Mouse (Mus musculus) heart, adult 18-20 months (tissue): ENCODE data around the gene Atrnl1. TPM values are rescaled to one million over a fixed set of nuclear protein-coding genes. Genes with fewer than 3 reads are reported as not detected.
A peak's percentile ranks its signal among the peaks of the same experiment; 100 is the strongest.

ENCODE experiments used
- DNase-seq, 2 experiments: peaks; one replicate each; pipeline ENCODE4 v3.0.0; 2021 to 2022; ENCODE audit warnings: mixed read lengths in 1 of 2
- total RNA-seq, 2 experiments: library from RNA; stranded (reverse); gene quantifications; 2 replicates each; pipeline ENCODE4 v1.2.3; 2021

Gene Atrnl1
- total RNA-seq, 2 experiments from 2014 or later = 12.9 to 15.9 TPM

DNA sequence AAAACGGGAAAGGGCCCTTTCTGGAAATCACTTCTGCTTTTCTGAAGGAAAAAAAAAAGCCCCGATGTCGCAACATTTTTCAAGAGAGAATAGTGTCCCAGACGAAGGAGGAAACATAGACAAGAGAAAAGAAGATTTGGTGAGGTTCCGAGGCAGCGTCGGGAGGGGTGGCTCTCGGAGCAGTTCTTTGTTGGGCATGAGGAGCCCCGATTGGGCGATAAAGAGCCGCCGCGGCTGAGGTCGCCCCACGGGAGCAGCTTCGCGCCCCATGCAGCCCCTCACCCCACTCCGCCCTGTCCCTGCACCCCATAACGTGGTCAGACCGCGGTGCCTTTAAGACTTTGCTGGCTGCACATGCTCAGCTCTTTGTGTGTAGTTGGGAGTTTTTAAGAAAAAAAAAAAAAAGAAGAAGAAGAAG lies 767 bp upstream of the Atrnl1 start:
- DNase-seq = no peak

DNA sequence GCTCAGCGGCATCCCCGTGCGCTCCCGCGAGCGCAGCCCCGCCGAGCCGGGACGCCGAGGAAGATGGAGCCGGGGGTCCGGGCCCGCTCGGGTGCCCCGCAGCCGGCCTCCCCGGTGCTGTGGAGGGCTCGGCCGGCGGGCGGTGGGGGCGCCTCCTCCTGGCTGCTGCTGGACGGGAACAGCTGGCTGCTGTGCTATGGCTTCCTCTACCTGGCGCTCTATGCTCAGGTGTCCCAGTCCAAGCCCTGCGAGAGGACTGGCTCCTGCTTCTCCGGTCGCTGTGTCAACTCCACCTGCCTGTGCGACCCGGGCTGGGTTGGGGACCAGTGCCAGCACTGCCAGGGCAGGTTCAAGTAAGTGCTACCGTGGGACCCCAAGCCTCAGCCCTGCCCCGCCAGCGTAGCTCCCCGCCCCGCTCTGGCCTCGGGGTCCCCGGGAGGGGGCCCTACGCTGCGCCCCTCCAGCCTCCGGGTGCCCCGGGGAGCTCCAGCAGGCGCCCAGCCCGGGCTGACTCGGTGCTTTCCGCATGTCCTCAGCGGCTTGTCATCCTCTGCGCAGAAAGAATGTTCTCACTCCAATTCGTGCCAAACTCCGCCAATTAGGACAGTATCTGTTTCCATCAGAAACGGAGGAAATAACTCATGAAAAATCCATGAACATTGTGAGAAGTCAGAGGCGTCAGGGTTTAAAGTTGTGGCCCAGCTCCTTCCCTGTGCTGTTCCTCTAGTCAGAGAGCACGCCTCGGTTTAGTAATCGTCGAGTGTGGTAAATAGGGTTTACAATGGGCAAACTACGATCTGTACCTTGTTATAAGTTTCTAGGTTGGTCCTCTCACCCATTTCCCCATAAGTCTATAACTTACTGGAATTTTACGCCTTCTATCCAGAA lies 701 bp downstream of the Atrnl1 start:
- peak; percentile 56 to 71 for DNase-seq

DNA sequence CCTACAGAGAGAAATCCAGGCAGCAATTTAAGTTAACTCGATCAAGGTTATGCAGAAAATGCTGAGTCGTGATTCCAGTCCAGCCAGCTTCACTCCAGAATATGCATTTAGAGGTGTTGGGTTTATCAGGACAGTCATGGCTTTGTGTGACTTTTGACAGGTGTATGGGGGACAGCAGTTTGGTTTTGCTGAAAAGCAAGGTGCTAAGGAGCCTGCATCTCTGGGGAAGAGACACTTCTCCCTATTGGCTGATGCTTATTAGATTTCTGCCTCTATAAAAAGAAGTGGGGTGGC lies 1.3 kb downstream of the Atrnl1 start:
- DNase-seq = peak in 1 of 2 experiments; percentile 45

DNA sequence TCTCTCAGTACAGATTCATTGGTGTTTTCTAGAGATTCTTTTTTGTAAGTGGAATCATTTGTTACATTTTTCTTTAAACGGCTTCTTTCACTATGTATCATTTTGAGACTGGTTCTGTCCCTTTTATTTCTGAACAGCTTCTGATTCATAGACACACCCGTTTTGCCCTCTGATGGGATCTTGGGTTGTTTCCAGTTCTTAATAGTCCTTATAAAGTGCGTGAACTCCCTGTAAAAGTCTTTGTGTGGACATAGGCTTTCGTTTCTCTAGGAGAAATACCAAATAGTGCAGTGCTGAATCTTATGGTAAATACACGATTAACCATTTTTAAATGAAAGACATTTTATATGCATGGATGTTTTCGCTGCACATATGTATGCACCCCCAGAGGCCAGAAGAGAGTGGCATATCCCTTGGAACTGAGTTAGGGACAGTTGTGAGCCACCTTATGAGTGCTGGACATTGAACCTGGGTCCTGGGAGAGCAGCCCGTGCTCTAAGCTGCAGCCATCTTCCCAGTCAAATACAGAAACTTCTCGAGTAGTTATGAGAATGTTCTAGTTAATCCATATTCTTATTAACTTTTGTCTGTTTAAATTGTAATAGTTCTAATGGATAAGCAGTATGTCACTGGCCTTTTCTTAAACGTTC lies 5.3 kb downstream of the Atrnl1 start:
- DNase-seq = no peak

DNA sequence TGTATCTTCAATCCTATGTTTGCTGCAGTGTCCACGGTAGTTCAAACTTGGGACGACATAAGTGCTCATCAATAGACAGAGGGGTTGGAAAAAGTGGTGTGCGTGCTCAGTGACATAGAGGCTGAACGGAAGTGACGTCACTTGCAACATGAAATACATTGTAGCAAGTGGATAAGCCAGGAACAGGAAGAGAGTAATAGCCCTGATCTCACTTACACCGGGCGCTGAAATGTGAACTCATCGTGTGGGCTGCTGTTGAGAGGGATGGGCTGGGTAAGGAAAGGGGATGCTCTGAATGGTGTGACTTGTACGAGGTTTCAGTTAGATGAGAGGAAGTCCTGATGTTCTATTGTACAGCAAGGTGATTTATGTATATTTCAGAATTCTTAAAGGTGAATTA lies 8.3 kb downstream of the Atrnl1 start:
- no peak for DNase-seq

DNA sequence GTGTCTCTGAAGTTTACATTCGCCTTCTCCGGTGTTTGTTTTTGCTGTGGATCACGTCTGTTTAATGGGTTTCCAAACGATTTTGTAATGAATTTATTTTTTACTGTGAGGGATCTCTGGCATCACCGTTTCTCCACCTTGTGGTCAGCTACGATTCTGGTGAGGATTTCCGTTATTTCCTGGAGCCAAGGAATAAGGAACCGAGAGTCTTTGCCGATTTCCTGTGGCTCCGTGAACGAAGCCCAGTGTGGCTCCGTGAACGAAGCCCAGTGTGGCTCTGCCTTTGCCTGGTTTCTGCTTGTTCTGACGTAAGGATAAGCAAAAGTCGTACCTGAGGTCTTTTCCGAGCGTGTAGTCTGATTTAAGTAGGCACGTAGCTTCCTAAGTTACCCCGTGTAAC lies 11.0 kb downstream of the Atrnl1 start:
- DNase-seq = peak in 1 of 2 experiments; percentile 19

DNA sequence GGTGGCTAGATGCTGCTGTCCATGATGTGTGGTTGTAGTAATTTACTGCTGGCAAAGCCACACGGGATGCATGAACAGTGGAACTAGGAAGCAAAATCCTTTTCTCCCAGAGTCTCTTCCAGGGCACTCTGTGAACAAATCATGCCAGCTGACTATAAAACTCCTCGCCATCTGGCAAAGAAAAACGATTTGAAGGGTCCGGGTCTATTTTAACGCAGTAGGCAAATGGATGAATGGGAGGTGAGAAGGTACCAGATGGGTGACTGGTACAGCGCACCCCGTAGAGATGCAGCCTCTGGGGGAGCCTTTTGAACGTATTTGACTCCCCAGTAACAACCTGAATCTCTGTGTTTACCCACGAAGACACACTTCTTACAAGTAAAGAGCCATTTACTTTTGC lies 14.9 kb downstream of the Atrnl1 start:
- DNase-seq = no peak

DNA sequence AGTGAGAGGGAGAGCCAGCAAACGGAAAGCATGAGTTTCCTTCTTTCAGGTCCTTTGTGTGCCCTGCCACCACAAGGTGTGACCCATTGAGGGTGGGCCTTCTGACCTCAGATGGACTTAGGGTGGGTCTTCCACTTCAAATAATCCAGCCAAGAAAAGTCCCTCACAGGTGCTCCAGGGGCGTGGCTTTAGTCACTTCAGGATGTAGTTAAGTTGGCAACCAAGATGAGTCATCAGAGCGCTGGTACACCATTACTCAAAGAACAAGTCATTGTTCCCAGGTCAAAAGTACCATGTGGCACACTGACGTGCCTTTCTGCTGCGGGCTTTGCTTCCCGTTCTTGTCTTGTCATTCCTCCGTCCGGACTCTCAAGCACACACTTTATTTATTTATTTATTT lies 16.4 kb downstream of the Atrnl1 start:
- DNase-seq = no peak

DNA sequence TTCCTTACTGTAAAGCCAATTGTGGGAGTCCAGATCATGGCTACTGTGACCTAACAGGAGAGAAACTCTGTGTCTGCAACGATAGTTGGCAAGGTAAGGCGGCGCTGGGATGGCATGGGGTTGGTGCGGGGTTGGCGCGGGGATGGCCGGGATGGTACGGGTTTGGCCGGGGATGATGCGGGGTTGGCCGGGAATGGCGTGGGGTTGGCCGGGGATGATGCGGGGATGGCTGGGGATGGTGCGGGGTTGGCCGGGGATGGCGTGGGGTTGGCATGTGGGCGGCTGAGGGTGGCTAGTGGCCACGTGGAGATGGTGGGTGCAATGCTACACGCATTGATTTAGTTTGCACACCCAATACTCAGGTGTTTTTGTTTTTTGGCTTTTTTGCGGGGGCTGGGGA lies 31.7 kb downstream of the Atrnl1 start:
- no peak for DNase-seq

DNA sequence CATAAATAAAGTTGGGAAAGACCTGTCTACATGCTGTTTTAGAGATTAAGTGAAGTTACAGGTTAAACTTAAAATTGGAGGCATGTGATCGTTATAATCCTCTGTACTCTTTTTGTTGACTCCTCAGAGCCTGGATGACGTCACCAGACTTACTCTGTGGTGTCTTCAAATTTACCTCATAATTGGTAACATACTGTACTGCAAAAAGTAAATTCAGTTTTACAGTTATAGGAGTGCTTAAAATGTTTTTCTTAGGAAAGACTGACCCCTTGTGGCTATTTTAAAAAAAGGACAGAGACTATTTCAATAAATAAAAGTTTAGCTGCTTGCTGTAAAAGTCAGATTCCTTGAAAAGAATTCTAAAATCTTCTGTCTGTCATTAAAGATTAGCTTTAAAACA lies 32.1 kb downstream of the Atrnl1 start:
- DNase-seq = peak in 1 of 2 experiments; percentile 69

DNA sequence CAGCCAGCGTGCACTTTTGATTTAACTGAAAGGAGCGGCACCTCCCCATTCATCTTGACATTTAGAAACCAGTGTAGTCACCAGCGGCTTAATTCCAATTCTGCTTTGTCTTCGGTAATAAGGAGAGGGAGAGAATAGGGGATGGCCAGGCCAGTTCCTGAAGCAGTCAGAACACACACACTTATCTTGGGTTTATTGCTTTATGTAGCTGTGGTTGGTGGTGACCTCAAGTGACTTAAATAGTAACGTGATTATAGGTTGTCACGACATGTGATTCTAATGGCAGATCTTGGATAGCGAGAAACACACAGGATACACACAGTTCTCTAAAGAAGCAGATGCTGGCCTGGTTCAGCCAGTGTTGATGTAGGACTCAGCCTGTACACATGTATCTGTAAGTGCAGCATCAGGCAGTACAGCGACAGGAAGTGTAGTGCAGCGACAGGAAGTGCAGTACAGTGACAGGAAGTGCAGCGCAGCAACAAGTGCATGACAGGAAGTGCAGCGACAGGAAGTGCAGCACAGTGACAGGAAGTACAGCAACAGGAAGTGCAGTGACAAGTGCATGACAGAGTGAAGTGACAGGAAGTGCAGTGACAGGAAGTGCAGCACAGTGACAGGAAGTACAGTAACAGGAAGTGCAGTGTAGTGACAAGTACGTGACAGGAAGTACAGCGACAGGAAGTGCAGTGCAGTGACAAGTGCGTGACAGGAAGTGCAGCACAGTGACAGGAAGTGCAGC lies 37.5 kb downstream of the Atrnl1 start:
- DNase-seq = no peak

DNA sequence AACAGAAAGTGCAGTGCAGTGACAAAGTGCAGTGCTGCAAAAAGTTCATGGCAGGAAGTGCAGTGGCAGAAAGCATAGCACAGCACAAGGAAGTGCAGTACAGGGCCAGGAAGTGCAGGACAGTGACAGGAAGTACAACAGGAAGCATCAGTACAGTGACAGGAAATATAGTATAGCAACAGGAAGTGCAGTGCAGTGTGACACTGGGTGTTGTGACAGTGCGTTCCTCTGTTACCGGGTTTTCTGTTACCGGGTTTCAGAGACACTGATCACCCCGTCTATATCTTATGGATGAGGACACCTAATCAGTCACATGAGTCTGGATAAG lies 38.1 kb downstream of the Atrnl1 start:
- DNase-seq = no peak

DNA sequence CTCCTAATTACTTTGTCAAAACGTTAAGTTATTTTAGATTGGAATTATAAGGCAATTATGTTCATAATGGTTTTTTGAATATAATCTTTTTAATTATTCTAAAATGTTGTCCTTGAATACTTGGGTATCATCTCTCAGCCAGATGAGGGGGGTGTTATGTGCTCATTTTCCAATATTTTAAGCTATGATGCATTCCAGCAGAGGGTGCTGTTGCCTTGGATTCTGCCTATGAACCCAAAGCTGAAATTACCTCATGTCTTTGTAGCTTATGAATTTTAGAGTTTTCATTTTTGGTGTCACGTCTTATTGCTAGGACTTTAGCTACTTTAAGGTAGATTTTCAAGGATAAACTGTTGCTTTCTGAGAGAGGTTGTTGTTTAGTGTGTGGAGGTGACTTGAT lies 44.2 kb downstream of the Atrnl1 start:
- peak; percentile 22 to 71 for DNase-seq

DNA sequence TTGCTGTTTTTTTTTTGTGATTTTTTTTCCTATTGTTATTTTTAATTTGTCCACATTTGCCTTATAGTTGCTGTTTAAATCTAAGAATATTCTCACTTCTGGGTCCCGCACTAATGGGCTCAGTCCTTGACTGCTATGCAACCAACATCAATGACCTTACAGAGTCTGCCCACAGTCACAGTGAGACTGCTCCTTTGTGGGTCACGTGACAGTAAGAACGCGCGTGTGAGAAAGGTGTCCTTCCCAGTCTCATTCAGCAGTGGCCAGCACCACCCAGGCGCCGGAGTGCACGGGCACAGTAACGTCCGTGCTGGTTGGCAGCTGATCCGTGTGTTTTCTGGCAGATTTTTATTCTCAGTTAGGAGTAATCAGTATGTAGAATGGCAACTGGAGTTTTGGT lies 44.7 kb downstream of the Atrnl1 start:
- no peak for DNase-seq

DNA sequence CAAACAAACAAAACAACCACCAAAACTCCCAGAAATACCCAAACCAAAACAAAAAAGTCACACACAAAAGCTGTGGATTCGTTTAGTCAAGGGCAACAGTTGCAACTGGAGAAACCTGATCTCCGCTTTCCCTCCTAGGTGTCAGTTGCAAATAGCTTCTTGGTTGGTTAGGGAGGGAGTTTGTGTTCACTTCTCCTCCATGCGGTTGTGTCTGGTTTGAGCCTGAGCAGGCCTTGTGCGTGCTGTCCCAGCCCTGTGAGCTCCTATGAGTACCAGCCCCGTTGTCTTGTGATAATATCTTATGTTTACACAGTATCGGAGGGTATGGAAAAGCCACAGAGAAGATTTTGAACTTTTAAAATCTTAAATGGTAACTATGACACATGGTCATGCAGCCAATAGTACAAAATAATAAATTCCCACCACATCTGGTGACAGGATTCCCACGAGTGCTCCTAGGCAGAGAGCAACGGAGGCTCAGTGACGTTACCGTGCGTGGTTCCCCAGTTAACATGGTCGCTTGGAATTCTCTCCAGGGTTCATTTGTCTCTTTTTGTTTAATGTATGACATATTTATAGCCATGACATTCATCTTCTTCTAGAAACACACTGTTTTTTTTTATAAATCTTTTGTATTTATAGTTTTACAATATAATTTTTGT lies 46.7 kb downstream of the Atrnl1 start:
- no peak for DNase-seq

DNA sequence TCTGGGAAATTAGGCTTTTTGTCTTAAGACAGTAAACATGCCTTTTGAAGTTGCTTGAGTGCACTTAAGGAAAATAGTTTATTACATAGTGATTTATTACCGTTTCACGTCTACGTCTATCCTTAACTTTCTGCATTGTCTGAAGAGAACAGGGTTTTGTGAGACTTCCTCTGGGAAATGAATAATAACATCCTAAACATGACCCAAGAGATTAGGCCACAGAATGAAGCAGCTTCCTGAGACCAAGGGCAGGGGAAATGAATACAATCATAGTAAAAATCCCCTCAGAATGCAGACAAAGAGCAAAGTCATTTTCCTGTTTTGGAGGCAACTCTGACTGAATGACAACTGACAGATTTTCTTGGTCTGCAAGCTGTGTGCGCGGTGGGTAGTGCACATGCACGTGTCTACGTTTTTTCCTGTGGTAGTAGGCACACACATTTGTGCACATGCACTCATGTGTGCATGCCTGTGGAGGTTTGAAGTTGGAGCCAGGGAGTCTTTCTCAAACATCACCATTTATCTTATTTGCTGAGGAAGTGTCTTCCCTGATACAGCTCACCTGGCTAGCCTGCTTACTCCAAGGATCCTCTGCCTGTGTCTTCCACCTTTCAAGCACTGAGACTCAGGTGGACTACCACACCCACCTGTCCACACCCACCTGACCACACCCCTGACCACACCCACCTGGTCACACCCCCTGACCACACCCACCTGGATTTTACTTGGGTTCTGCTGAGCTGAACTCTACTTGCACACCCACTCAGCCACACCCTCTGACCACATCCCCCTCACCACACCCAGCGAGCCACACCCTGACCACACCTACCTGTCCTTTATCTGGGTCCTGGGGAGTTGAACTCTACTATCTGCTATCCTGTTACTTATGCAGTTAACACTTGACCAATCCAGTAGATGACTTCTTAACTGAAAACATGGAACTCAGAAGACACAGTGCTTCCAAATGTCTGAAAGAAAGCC lies 47.6 kb downstream of the Atrnl1 start:
- DNase-seq = no peak

DNA sequence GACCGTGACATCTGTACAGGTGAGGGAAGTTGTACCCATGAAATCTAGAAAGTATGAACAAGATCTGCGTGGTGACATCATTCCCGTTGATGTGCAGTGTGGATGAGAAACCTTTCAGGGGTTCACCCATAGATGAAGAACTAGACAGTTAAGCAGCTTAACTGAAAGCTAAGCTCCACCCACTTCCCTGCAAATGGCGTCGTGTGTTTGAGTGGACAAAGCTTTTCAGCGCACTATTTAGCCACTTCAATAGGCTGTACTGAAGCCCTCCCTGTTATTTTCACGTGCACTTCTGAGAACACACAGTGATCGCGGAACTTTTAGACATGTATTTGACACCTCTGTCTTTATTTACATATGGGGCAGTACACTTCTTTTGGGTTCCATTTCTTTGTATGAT lies 56.2 kb downstream of the Atrnl1 start:
- DNase-seq = no peak

DNA sequence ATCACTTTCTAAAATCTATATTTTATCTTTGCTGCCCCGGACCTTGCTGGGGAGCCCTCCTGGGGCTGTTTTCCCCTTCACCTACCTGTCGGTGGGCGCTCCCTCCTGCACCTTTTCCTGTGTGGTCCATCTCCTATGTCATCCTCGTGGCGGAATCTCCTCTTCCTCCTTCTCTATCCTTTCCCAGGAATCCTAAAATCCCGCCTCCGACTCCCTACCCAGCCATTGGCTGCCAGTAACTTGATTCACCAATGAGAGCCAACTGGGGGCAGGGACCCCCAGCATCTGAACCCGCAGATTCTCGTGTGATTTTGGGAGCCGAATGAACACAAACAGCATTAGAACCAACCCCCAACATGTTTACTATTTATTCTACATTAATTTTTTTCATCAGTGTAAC lies 57.1 kb downstream of the Atrnl1 start:
- DNase-seq = no peak

DNA sequence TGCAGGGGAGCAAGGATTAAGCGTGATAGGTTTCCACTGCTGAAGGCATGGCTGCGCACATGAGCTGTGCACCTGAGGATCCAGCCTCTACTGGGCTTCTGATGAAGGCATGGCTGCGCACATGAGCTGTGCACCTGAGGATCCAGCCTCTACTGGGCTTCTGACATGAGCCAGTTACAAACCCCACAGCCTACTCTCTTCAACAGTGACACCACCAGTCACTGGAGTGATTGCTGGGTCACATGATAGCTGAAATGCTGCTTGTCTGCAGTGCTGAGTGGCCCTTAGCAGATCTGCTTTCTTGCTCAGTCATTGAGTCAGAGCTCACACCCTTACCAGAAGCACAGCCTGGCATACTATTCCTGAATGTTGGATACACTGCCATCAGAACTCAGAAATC lies 68.6 kb downstream of the Atrnl1 start:
- no peak for DNase-seq

DNA sequence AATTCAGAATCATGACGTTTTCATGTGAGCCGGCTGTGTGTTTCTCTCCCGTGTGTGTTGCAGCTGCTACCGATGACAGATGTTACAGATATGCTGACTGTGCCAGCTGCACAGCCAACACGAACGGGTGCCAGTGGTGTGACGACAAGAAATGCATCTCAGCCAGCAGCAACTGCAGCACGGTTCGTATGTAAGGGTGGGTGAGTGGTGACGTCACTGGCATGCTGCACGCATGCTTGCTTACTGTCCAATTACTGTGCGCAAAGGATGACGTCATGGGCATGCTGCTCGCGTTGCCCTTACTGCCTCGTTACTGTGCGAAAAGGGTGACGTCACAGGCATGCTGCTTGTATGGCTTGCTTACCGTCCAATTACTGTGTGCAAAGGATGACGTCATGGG lies 75.8 kb downstream of the Atrnl1 start:
- no peak for DNase-seq

DNA sequence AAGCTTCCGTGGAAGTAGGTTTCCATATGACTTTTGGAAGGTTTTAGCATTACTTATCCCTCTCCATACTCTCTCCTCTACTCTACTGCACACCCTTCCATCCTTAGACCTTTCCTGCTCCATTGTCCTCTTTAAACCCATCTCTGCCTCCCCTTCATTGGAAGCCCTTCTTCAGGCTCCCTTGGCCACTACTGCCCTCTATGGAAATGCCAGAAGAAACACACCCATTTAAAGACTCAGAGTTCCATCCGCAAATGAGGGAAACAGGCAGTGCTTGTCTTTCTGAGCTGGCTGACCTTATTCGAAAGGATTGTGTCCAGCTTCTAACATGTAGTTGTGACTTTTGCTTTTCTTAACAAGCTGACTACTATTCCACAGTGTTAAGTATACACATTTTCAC lies 81.7 kb downstream of the Atrnl1 start:
- no peak for DNase-seq

DNA sequence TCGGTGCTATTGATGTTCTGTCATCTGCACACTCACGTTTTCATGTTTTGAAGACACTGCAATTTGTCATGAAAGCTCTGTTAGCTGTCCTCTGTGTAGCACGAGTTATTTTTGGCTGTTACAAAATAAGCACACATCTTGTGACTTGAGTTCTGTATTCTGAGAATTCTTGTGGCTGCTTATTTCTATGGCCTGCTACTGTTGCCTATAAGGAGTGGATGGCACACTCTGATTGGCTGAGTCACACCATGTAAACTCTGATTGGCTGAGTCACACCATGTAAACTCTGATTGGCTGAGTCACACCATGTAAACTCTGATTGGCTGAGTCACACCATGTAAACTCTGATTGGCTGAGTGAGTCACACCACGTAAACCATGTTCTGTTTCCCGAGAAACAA lies 85.9 kb downstream of the Atrnl1 start:
- DNase-seq = peak in 1 of 2 experiments; percentile 8
